Mouse (Mus musculus) intestine, embryonic 15.5 days (tissue): Measurements from ENCODE around the gene Pdzrn3. TPM values are rescaled to one million over a fixed set of nuclear protein-coding genes. Genes with fewer than 3 reads are reported as not detected.
A peak's percentile ranks its signal among the peaks of the same experiment; 100 is the strongest.

Source experiments
- ATAC-seq: fragments of 200-750 bp; cut with Nextera tagmentation; 2 replicates; pipeline ENCODE4 v1.8.0; 2017; ENCODE audit warnings: moderate TSS enrichment, moderate library complexity
- H3K27ac ChIP-seq: fragments of 300-500 bp; sonication (generic); 2 replicates; pipeline ENCODE4 v1.5.1; 2015; ENCODE audit warnings: mild to moderate bottlenecking, inconsistent platforms
- H3K27me3 ChIP-seq: fragments of 300-500 bp; sonication (generic); replicated peaks from 2 replicates; pipeline ENCODE4 v1.6.1; 2015; ENCODE audit warnings: inconsistent platforms
- H3K36me3 ChIP-seq: fragments of 300-500 bp; sonication (generic); 2 replicates; pipeline ENCODE4 v1.6.1; 2015; ENCODE audit warnings: inconsistent platforms
- H3K4me1 ChIP-seq: fragments of 300-500 bp; sonication (generic); replicated peaks from 2 replicates; pipeline ENCODE4 v1.6.1; 2015; ENCODE audit warnings: inconsistent platforms
- H3K4me2 ChIP-seq: fragments of 300-500 bp; sonication (generic); replicated peaks from 2 replicates; pipeline ENCODE4 v1.6.1; 2015; ENCODE audit warnings: mild to moderate bottlenecking, inconsistent platforms
- H3K4me3 ChIP-seq: fragments of 300-500 bp; sonication (generic); replicated peaks from 2 replicates; pipeline ENCODE4 v1.5.1; 2015; ENCODE audit warnings: inconsistent platforms
- H3K9ac ChIP-seq: fragments of 300-500 bp; sonication (generic); 2 replicates; pipeline ENCODE4 v1.6.1; 2015; ENCODE audit warnings: inconsistent platforms
- H3K9me3 ChIP-seq: fragments of 300-500 bp; sonication (generic); 2 replicates; pipeline ENCODE4 v1.6.1; 2016; ENCODE audit warnings: inconsistent platforms
- WGBS: fragments of 180-500 bp; shearing (Covaris S2); methylation state at CpG from one replicate; pipeline ENCODE4 v1.1.7; 2015; 5-methylcytosine and 5-hydroxymethylcytosine counted together
- polyA plus RNA-seq: library from polyadenylated mRNA; unstranded; fragments of >200 nt; fragmentation: Nextera tagmentation; extraction: Ambion mirVana; gene quantifications from 2 replicates; pipeline ENCODE4 v1.2.1, GENCODE M21; 2015

The Pdzrn3 gene
- polyA plus RNA-seq, 1 experiment from 2014 or later, result 10.3 TPM

GRCm38 (mm10) chr6:101384958-101385357 lies 7.3 kb upstream of the Pdzrn3 start:
- Histone ChIP-seq H3K4me1 (no peaks in the 10 kb centered on the region), H3K4me2 (no peak overlapping the region), H3K36me3 (no peaks in the 10 kb centered on the region), H3K9me3 (no peaks in the 10 kb centered on the region), H3K27me3 (no peaks in the 10 kb centered on the region), H3K27ac (no peak overlapping the region), H3K4me3 (no peak overlapping the region), H3K9ac (no peak overlapping the region)
- no peak for ATAC-seq
- WGBS, result 75% methylated on average over 7 of the region's 7 CpGs

- Histone ChIP-seq H3K4me3 (no peak overlapping the region), H3K4me1 (no peaks in the 10 kb centered on the region), H3K36me3 (no peaks in the 10 kb centered on the region), H3K9ac (no peak overlapping the region), H3K27me3 (no peaks in the 10 kb centered on the region), H3K9me3 (no peaks in the 10 kb centered on the region), H3K4me2 (no peak overlapping the region), H3K27ac (no peak overlapping the region)
- WGBS, result 77% methylated on average over 6 of the region's 6 CpGs
- no peak for ATAC-seq
Measured at GRCm38 (mm10) chr6:101384476-101384875, 6.8 kb upstream of the Pdzrn3 start.

GRCm38 (mm10) chr6:101382891-101383290 lies 5.2 kb upstream of the Pdzrn3 start:
- no peak for ATAC-seq

GRCm38 (mm10) chr6:101379546-101379945 lies 1.8 kb upstream of the Pdzrn3 start:
- ATAC-seq, result no peak
- H3K27me3 ChIP-seq, result no peaks in the 10 kb centered on the region
- H3K27ac ChIP-seq, result no peak overlapping the region
- WGBS, result 60% methylated on average over 3 of the region's 3 CpGs
- no peak overlapping the region for H3K4me3 ChIP-seq
- H3K4me2 ChIP-seq, result no peak overlapping the region
- no peaks in the 10 kb centered on the region for H3K9me3 ChIP-seq
- peaks cover 11% of the 10 kb centered on the region for H3K4me1 ChIP-seq
- no peak overlapping the region for H3K9ac ChIP-seq
- H3K36me3 ChIP-seq, result no peaks in the 10 kb centered on the region

More at GRCm38 (mm10) chr6:101382891-101383290, 5.2 kb upstream of the Pdzrn3 start:
- H3K36me3 ChIP-seq, result no peaks in the 10 kb centered on the region
- H3K4me3 ChIP-seq, result no peak overlapping the region
- H3K27me3 ChIP-seq, result no peaks in the 10 kb centered on the region
- peaks cover 3% of the 10 kb centered on the region for H3K4me1 ChIP-seq
- no peak overlapping the region for H3K9ac ChIP-seq
- no peaks in the 10 kb centered on the region for H3K9me3 ChIP-seq
- 76% methylated on average over 4 of the region's 4 CpGs for WGBS
- no peak overlapping the region for H3K27ac ChIP-seq
- no peak overlapping the region for H3K4me2 ChIP-seq

GRCm38 (mm10) chr6:101377935-101378609 lies 375 bp upstream of the Pdzrn3 start:
- ATAC-seq, result peak; percentile 88
- H3K27ac ChIP-seq, result peak overlapping the region; percentile 95
- no peaks in the 10 kb centered on the region for H3K9me3 ChIP-seq
- H3K4me1 ChIP-seq, result peaks cover 23% of the 10 kb centered on the region
- H3K9ac ChIP-seq, result peak overlapping the region; percentile 68
- no peaks in the 10 kb centered on the region for H3K36me3 ChIP-seq
- H3K27me3 ChIP-seq, result no peaks in the 10 kb centered on the region
- peak overlapping the region; percentile 92 for H3K4me2 ChIP-seq
- peak overlapping the region; percentile 77 for H3K4me3 ChIP-seq
- under 1% methylated on average over 21 of the region's 29 CpGs for WGBS

- H3K36me3 ChIP-seq, result no peaks in the 10 kb centered on the region
- peak overlapping the region; percentile 92 for H3K4me2 ChIP-seq
- H3K27me3 ChIP-seq, result no peaks in the 10 kb centered on the region
- 3% methylated on average over 10 of the region's 10 CpGs for WGBS
- H3K4me1 ChIP-seq, result peaks cover 29% of the 10 kb centered on the region
- peak overlapping the region; percentile 68 for H3K9ac ChIP-seq
- peak overlapping the region; percentile 77 for H3K4me3 ChIP-seq
- no peak for ATAC-seq
- H3K27ac ChIP-seq, result peak overlapping the region; percentile 95
- no peaks in the 10 kb centered on the region for H3K9me3 ChIP-seq
Measured at GRCm38 (mm10) chr6:101376511-101377166, 1.1 kb downstream of the Pdzrn3 start.

GRCm38 (mm10) chr6:101376049-101376448 lies 1.6 kb downstream of the Pdzrn3 start:
- H3K27me3 ChIP-seq, result no peaks in the 10 kb centered on the region
- no peaks in the 10 kb centered on the region for H3K36me3 ChIP-seq
- no peaks in the 10 kb centered on the region for H3K9me3 ChIP-seq
- WGBS, result 13% methylated on average over 10 of the region's 10 CpGs
- peak overlapping the region; percentile 92 for H3K4me2 ChIP-seq
- H3K4me3 ChIP-seq, result peak overlapping the region; percentile 77
- ATAC-seq, result no peak
- peaks cover 29% of the 10 kb centered on the region for H3K4me1 ChIP-seq
- peak overlapping the region; percentile 68 for H3K9ac ChIP-seq
- H3K27ac ChIP-seq, result peak overlapping the region; percentile 95

GRCm38 (mm10) chr6:101374721-101375120 lies 3.0 kb downstream of the Pdzrn3 start:
- H3K4me1 ChIP-seq, result peaks cover 29% of the 10 kb centered on the region

GRCm38 (mm10) chr6:101374186-101374585 lies 3.5 kb downstream of the Pdzrn3 start:
- Histone ChIP-seq H3K9ac (no peak overlapping the region), H3K27me3 (no peaks in the 10 kb centered on the region), H3K9me3 (no peaks in the 10 kb centered on the region), H3K4me3 (peak overlapping the region; percentile 5; the same call in 1 of the 2 replicates), H3K36me3 (no peaks in the 10 kb centered on the region), H3K4me1 (peaks cover 29% of the 10 kb centered on the region), H3K4me2 (peak overlapping the region; percentile 77), H3K27ac (peak overlapping the region; percentile 91)
- ATAC-seq, result no peak
- 24% methylated on average over 1 of the region's 1 CpGs for WGBS

More at GRCm38 (mm10) chr6:101374721-101375120, 3.0 kb downstream of the Pdzrn3 start:
- 0 out of 2 replicates have a peak overlapping the region, but pooled peaks have one; percentile 26 for H3K9ac ChIP-seq
- no peaks in the 10 kb centered on the region for H3K9me3 ChIP-seq
- 3% methylated on average over 7 of the region's 7 CpGs for WGBS
- H3K27ac ChIP-seq, result peak overlapping the region; percentile 91
- no peaks in the 10 kb centered on the region for H3K36me3 ChIP-seq
- H3K4me3 ChIP-seq, result peak overlapping the region; percentile 37
- ATAC-seq, result peak; percentile 73
- peak overlapping the region; percentile 77 for H3K4me2 ChIP-seq
- H3K27me3 ChIP-seq, result no peaks in the 10 kb centered on the region

- Histone ChIP-seq H3K4me3 (no peak overlapping the region), H3K36me3 (no peaks in the 10 kb centered on the region), H3K4me2 (peak overlapping the region; percentile 77; the same call in 1 of the 2 replicates), H3K27ac (no peak overlapping the region), H3K4me1 (peaks cover 27% of the 10 kb centered on the region), H3K9me3 (no peaks in the 10 kb centered on the region), H3K9ac (no peak overlapping the region), H3K27me3 (no peaks in the 10 kb centered on the region)
- no peak for ATAC-seq
- 76% methylated on average over 5 of the region's 5 CpGs for WGBS
Measured at GRCm38 (mm10) chr6:101372982-101373381, 4.7 kb downstream of the Pdzrn3 start.

- WGBS, result 63% methylated on average over 9 of the region's 9 CpGs
- no peak overlapping the region for H3K27ac ChIP-seq
- H3K36me3 ChIP-seq, result no peaks in the 10 kb centered on the region
- no peak overlapping the region for H3K4me3 ChIP-seq
- peaks cover 21% of the 10 kb centered on the region for H3K4me1 ChIP-seq
- no peak overlapping the region for H3K4me2 ChIP-seq
- H3K9ac ChIP-seq, result no peak overlapping the region
- no peaks in the 10 kb centered on the region for H3K27me3 ChIP-seq
- no peak for ATAC-seq
- no peaks in the 10 kb centered on the region for H3K9me3 ChIP-seq
Measured at GRCm38 (mm10) chr6:101366809-101367602, 10.7 kb downstream of the Pdzrn3 start.

GRCm38 (mm10) chr6:101365795-101366194 lies 11.9 kb downstream of the Pdzrn3 start:
- no peak for ATAC-seq
- no peaks in the 10 kb centered on the region for H3K9me3 ChIP-seq
- no peak overlapping the region for H3K9ac ChIP-seq
- WGBS, result 60% methylated on average over 6 of the region's 6 CpGs
- H3K4me2 ChIP-seq, result no peak overlapping the region
- H3K4me3 ChIP-seq, result no peak overlapping the region
- H3K36me3 ChIP-seq, result no peaks in the 10 kb centered on the region
- H3K27ac ChIP-seq, result no peak overlapping the region
- H3K4me1 ChIP-seq, result peaks cover 21% of the 10 kb centered on the region
- H3K27me3 ChIP-seq, result no peaks in the 10 kb centered on the region
